Mouse (Mus musculus) ES-E14 (cell line): ENCODE results near the gene Tbc1d2b. TPM values are rescaled to one million over a fixed set of nuclear protein-coding genes. Genes with fewer than 3 reads are reported as not detected.

Experiments
- DNase-seq: peaks from one replicate; pipeline ENCODE4 v3.0.0-alpha.2; 2013; ENCODE audit warnings: low read depth, low spot score
- H3K27ac ChIP-seq: 2 replicates; pipeline ENCODE4 v1.5.1; 2012; ENCODE audit warnings: low read depth, mild to moderate bottlenecking, low read length, moderate library complexity, mixed read lengths; ENCODE audit not compliant: poor library complexity, insufficient read depth, severe bottlenecking
- H3K36me3 ChIP-seq: 2 replicates; pipeline ENCODE4 v1.6.1; 2012; ENCODE audit warnings: mild to moderate bottlenecking, low read length, moderate library complexity, mixed read lengths; ENCODE audit not compliant: control insufficient read depth, poor library complexity, insufficient read depth, severe bottlenecking
- H3K4me1 ChIP-seq, 2 experiments: fragments of 150-350 bp in 1 of 2; sonication (generic) in 1 of 2; 2 replicates each; pipeline ENCODE4 v1.6.1; 2012; ENCODE audit warnings: low read length in 2 of 2, mild to moderate bottlenecking in 1 of 2, mixed read lengths in 1 of 2; ENCODE audit not compliant: control insufficient read depth in 2 of 2, insufficient read depth in 2 of 2, poor library complexity in 1 of 2
- H3K4me3 ChIP-seq, 2 experiments: fragments of 150-350 bp in 1 of 2; sonication (generic) in 1 of 2; 2 replicates each; pipeline ENCODE4 v1.5.1; 2012; ENCODE audit warnings: low read length in 2 of 2, low read depth in 1 of 2, mild to moderate bottlenecking in 1 of 2, mixed read lengths in 1 of 2; ENCODE audit not compliant: insufficient read depth in 1 of 2, poor library complexity in 1 of 2, severe bottlenecking in 1 of 2
- H3K9ac ChIP-seq: 2 replicates; pipeline ENCODE4 v1.6.1; 2012; ENCODE audit warnings: low read depth, mild to moderate bottlenecking, low read length, mixed read lengths; ENCODE audit not compliant: poor library complexity, insufficient read depth, severe bottlenecking
- H3K9me3 ChIP-seq: fragments of 150-350 bp; sonication (generic); 2 replicates; pipeline ENCODE4 v1.6.1; 2012; ENCODE audit warnings: low read depth, mild to moderate bottlenecking, low read length; ENCODE audit not compliant: control insufficient read depth, insufficient read depth
- CHD2 ChIP-seq: IDR thresholded peaks from 2 replicates; pipeline ENCODE4 v1.6.1; 2014; ENCODE audit warnings: mild to moderate bottlenecking, low read depth, low read length, inconsistent platforms
- HCFC1 ChIP-seq: IDR thresholded peaks from 2 replicates; pipeline ENCODE4 v1.6.1; 2012; ENCODE audit warnings: low read length, inconsistent platforms, borderline replicate concordance; ENCODE audit not compliant: insufficient read depth
- MAFK ChIP-seq: IDR thresholded peaks from 2 replicates; pipeline ENCODE4 v1.6.1; 2014; ENCODE audit warnings: mild to moderate bottlenecking, low read depth, low read length, inconsistent platforms; ENCODE audit not compliant: insufficient read depth
- ZC3H11A ChIP-seq: IDR thresholded peaks from 2 replicates; pipeline ENCODE4 v1.6.1; 2012; ENCODE audit warnings: low read depth, mild to moderate bottlenecking, inconsistent platforms, low read length, borderline replicate concordance
- ZNF384 ChIP-seq: IDR thresholded peaks from 2 replicates; pipeline ENCODE4 v1.6.1; 2012; ENCODE audit warnings: low read depth, low read length, inconsistent platforms
- in situ Hi-C, 2 experiments: fragments of 600-800 bp; cut with MboI; formaldehyde crosslinking; loops; one replicate each; pipeline ENCODE4 v1.15.1; 2025; ENCODE audit warnings: low sequenced_read_pairs in 2 of 2, inconsistent platforms in 1 of 2; ENCODE audit not compliant: unreplicated experiment in 2 of 2
- total RNA-seq: library from RNA; depleted of rRNA; stranded (reverse); fragments of 300-350 nt; gene quantifications from 2 replicates; pipeline ENCODE4 v1.2.3, GENCODE M21; 2012; rRNA removed

Gene Tbc1d2b
- 6.8 and 10.2 TPM in 2 replicates for total RNA-seq

DNA sequence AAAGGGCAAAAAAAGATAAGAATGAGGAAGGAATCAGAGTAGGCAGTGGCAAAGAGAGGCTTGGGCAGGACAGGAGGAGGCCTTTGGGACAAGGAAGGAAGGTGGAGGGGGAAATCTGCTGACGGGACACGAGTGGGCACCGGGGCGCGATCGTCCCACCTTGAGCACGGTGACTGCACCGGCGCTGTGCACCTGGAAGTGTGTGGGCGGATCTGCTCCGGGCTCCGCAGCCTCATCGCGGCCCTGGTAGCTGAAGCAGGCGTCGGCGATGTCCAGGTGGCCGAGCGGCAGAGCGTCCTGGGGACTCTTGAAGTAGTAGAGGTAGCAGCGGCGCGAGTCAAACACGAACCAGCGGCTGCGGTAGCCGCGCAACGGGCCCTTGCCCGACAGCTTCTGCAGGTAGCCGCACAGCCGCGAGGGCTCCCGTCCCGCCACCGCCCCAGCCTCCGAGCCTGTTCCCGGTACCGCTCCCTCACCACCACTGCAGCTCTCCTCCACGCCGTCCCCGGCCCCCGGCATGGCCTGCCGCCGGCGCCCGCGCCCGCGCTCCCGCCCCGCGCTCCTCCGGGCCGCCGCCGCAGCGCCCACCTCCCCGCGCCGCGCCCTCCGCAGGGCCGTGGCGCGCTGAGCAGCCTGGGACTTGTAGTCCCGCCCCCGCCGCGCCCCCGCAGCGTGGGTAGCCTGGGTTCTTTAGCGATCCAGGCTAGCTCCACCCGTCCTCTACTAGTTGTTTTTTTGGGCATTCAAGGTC lies at the start of gene Tbc1d2b:
Tbc1d2b (minus strand) TSS at position 612 of the 751 bp plus-strand sequence.
- Histone ChIP-seq H3K27ac (no peak within 1 kb of the TSS), H3K9me3 (no peaks in the 10 kb centered on the region), H3K36me3 (no peaks in the 10 kb centered on the region), H3K4me3 (peak within 1 kb of the TSS; percentile 89 to 92), H3K4me1 (peaks cover 0 to 9% of the 10 kb centered on the region in 2 experiments; a peak in 2 of 4 replicates), H3K9ac (peak within 1 kb of the TSS; percentile 70)
- DNase-seq: peak; percentile 53
- in situ Hi-C loops: no loop called here
- no peak for TF ChIP-seq ZNF384
- TF ChIP-seq HCFC1: peak; percentile 85

DNA sequence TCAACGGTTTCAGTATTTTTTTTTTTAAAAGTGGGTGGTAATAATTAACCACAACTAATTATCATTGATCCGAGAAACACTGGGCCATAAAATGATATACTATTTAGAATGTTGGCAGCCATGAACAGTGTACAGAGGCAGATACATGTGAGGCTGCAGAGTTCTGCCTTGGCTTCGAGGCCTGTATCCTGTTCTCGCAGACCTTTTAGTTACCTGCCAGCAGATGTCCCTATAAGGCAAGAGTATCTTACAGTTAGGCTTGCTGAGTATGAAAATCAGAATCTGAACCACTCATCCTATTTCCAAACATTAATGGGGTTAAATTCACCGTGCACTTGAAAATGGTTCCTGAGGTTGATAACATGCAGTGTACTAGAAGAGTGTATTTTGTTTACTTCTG lies 45.7 kb upstream of the Tbc1d2b start:
- Histone ChIP-seq H3K36me3 (no peaks in the 10 kb centered on the region), H3K9me3 (no peaks in the 10 kb centered on the region), H3K27ac (no peak overlapping the region), H3K9ac (no peak overlapping the region), H3K4me1 (no peaks in the 10 kb centered on the region), H3K4me3 (no peak overlapping the region)
- TF ChIP-seq HCFC1 (no peak), CHD2 (no peak), ZC3H11A (no peak), MAFK (no peak), ZNF384 (no peak)
- in situ Hi-C loops: no loop called here
- DNase-seq: no peak

DNA sequence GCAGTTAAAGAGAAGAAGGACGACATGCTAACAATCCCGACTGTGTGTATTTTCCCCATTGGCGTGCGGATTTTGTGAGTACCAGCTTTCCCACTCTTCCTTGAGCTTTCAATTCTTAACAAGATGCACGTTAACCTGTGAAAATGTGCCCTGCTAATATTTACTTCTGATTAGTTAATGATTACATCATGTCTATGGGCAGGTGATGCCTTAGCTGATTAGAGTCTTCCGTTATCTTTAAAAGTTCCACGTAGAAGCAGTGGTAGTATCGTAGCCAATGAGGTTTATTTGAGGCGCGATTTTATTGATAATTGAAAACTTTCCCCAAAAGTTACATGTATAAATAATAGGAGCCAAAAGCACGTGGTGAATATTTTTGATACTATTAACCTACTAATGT lies 45.1 kb upstream of the Tbc1d2b start:
- TF ChIP-seq MAFK (no peak), ZNF384 (no peak), HCFC1 (no peak), ZC3H11A (no peak), CHD2 (no peak)
- H3K36me3 ChIP-seq: no peaks in the 10 kb centered on the region
- DNase-seq: no peak
- H3K4me1 ChIP-seq: no peaks in the 10 kb centered on the region
- no peak overlapping the region for H3K27ac ChIP-seq
- in situ Hi-C loops: no loop called here
- no peak overlapping the region for H3K4me3 ChIP-seq
- no peak overlapping the region for H3K9ac ChIP-seq
- H3K9me3 ChIP-seq: no peaks in the 10 kb centered on the region

DNA sequence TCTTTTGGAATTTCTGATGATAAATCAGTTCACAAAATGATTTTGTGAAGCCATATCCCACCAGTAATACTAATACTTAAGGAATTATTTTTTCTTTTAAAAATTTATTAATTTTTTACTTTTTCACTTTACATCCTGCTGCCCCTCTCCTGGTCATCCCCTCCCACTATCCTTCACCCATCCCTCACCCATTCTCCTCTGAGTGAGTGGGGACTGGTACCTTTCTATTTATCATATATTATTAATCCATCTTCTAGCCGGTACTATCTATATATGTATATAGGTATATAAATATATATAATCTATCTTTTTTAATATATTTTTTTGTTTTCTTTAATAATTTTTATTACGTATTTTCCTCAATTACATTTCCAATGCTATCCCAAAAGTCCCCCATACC lies 33.6 kb upstream of the Tbc1d2b start:
- Histone ChIP-seq H3K9me3 (no peaks in the 10 kb centered on the region), H3K36me3 (no peaks in the 10 kb centered on the region), H3K4me1 (no peaks in the 10 kb centered on the region), H3K4me3 (no peak overlapping the region), H3K27ac (no peak overlapping the region), H3K9ac (no peak overlapping the region)
- no peak for DNase-seq
- in situ Hi-C loops: no loop called here
- TF ChIP-seq ZNF384 (no peak), HCFC1 (no peak), MAFK (no peak), CHD2 (no peak), ZC3H11A (no peak)
